Mouse (Mus musculus): ENCODE data around the gene Rdh7.

DNA sequence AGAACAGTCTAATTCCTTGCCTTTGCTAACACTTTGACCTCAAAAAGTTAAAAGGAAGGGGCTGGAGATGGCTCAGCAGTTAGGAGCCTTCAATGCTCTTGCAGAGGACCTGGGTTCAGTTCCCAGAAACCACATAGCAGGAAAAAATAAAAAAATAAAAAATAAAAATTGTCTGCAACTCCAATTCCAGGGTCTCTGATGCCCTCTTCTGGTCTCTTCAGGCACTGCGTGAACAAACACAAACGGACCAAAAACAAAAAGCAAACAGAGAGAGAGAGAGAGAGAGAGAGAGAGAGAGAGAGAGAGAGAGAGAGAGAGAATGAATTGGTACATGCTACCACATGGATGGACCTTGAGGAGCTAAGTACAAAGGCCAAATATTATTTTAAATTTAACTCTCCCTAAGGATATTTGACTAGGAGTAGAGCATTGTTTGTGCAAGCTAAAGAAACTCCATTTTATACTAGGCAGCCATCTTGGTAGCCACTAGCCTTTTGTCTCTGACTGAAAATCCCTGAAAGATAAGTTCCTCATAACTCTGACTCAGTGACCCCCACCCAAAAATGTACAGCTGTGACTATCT lies 48.9 kb upstream of the Rdh7 start:
- TF ChIP-seq POLR2A (IDR thresholded peaks at IDR 0.05; ENCODE audit: insufficient read length, low read depth) = no peak
- no peak for TF ChIP-seq USF1 (IDR thresholded peaks at IDR 0.05; ENCODE audit: low read depth)
- TF ChIP-seq E2F4 (IDR thresholded peaks at IDR 0.05; ENCODE audit: insufficient read depth) = no peak
- no peak for TF ChIP-seq POLR2AphosphoS2 (IDR thresholded peaks at IDR 0.05; ENCODE audit: insufficient read length, low read depth)
- TF ChIP-seq MYOD1 (IDR thresholded peaks at IDR 0.05; ENCODE audit: control insufficient read depth in 1 of 3, insufficient read length in 2 of 3, low read depth in 2 of 3) = no peak
- TF ChIP-seq MAX (IDR thresholded peaks at IDR 0.05; ENCODE audit: low read depth) = no peak
- TF ChIP-seq TCF12 (IDR thresholded peaks at IDR 0.05; ENCODE audit: insufficient read depth, poor library complexity, severe bottlenecking) = no peak
- TF ChIP-seq CEBPB (IDR thresholded peaks at IDR 0.05; ENCODE audit: insufficient read depth, poor library complexity, severe bottlenecking) = no peak

All from myocyte (in vitro differentiated cells).